Mouse (Mus musculus) frontal cortex, postnatal 14 days (tissue): ENCODE data around the gene Gpkow.
A peak's percentile ranks its signal among the peaks of the same experiment; 100 is the strongest.
"Not testable (repeated sequence)": the region's sequence is repeated elsewhere in the genome, so short reads cannot be mapped to it uniquely, and the experiment has no call there.

Experiments used
- DNase-seq, 2 experiments: peaks; one replicate each; pipeline ENCODE4 v3.0.0; 2022; ENCODE audit warnings: low spot score in 2 of 2

Gene Gpkow

DNA sequence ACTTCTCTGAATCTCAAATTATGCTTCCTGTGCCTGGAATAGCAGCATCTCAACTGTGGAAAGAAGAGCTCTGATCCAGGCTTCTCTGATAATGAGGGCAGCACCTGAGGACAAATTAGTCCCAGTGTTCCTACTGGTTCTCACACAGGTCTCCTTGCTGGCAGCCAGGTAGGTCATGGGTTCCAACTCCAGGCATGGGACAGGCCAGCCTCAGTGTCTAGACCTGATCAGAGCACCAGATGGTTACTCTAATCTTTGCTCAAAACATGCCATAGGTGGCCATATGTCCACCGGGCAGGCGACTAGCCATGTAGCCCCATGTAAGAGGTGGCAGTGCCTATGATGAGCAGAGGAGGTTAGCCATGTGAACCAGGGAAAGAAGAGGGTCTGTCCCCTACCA lies 8.6 kb upstream of the Gpkow start:
- DNase-seq = no peak

- no peak for DNase-seq
Measured at GRCm38 (mm10) chrX:7690486-7690885, 6.4 kb upstream of the Gpkow start.

DNA sequence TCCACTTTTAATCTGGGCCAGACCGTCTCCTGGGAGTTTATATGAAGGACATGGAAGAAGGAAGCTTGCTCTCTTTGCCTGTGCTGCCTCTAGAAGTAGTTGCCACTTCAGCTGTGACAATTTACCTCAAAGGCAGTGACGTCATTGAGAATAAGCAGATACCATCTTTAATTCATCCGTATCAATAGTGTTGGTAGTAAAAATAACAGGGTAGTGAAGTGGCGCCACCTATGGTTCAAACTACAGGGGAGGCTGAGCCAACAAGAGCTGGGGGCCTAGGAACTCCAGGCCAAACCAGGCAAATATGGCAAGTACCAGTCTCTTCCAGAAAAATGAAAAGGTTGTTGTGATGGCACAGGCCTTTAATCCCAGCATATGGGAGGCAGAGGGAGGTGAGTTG lies 4.1 kb upstream of the Gpkow start:
- no peak for DNase-seq

DNA sequence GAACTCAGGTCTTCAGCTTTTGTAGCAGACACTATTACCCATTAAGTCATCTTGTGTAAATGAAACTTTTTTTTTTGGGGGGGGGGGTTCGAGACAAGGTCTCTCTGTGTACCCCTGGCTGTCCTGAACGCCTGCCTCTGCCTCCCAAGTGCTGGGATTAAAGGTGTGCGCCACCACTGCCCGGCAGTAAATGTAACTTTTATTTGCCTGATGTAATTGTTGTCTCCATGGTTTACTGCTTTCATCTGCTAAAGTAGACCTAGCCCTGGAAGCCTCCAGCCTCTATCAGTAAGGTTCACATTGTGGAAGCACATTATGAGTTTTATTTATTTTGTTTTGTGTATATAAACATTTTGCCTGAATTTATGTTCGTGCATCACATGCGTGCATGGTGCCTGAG lies 411 bp upstream of the Gpkow start:
- no peak for DNase-seq

- DNase-seq = not testable (repeated sequence)
Measured at GRCm38 (mm10) chrX:7713764-7714134, 16.8 kb downstream of the Gpkow start.

DNA sequence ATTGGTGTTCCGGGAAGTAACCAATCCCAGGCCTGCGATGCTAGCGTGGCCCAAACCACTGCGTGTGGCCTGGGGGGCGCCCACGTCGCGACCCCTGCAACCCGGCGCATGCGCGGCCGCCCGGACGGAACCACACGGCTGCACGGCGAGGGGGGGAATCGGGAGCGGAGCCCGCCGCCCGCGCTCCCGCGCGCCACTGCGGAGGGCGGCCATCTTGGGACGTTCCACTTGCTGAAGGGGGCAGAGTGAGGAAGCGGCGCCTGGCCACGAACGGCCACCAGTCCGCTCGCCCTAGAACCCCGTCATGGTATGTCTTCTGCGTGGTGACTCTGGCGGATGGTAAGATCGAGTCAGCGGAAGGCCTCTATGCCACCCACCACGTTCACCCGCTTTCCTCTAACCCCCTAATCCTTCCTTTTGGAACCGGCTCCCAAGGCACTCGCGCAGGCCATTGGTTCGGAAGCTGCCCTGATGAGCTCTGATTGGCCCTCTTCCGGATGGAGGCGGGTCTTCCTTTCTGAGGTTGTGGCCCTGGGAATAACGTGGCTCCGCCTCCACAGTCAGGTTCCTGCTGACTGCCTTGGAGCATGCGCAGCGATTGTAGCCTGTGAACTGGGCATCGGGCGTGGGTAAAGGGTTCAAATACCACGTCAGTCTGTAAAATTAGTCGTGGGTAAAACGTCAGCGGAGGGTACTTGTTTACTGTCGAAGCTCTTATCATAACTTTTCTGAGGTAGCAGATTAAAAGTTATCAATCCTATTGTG lies 17.4 kb downstream of the Gpkow start, which contains the start of gene Wdr45:
Gene Wdr45, plus strand, starts transcription at position 199 of the 765 bp plus-strand sequence.
- peak; percentile 88 to 93 for DNase-seq

DNA sequence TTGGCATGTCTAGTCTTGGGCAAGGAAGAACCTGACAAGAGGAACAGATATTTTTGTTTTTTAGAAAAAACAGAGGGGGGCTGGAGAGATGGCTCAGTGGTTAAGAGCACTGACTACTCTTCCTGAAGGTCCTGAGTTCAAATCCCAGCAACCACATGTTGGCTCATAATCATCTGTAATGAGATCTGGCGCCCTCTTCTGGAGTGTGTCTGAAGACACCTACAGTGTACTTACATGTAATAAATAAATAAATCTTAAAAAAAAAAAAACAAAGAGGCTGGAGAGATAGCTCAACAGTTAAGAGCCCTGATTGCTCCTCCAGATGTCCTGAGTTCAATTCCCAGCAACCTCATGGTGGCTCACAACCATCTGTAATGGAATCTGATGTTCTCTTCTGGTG lies 19.1 kb downstream of the Gpkow start:
- not testable (repeated sequence) for DNase-seq

GRCm38 (mm10) chrX:7721514-7722281 lies 24.8 kb downstream of the Gpkow start, which contains the start of gene Gm45208:
Gene Gm45208 (plus strand): TSS chrX:7722245.
- peak; percentile 31 to 46 for DNase-seq

GRCm38 (mm10) chrX:7722282-7722611 lies 25.3 kb downstream of the Gpkow start:
- no peak for DNase-seq

- no peak for DNase-seq
Measured at GRCm38 (mm10) chrX:7722691-7723090, 25.8 kb downstream of the Gpkow start.

DNA sequence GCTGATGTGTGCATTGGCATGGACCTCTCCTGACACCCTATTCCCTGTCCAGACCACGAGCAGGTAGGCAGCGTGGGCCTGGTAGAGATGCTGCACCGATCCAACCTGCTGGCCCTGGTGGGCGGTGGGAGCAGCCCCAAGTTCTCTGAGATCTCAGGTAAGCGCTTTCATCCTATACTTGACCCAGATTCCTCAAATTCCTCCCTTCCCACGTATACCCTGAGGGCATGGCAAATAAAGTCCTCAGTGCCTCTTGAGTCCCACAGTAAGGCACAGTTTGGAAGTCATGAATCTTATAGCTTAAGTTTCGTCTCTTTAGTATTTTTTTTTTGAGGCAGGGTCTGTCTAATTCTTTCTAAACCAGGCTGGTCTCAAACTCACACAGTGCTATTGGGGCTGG lies 27.2 kb downstream of the Gpkow start:
- DNase-seq = no peak

- no peak for DNase-seq
Measured at GRCm38 (mm10) chrX:7725841-7726240, 28.9 kb downstream of the Gpkow start.

DNA sequence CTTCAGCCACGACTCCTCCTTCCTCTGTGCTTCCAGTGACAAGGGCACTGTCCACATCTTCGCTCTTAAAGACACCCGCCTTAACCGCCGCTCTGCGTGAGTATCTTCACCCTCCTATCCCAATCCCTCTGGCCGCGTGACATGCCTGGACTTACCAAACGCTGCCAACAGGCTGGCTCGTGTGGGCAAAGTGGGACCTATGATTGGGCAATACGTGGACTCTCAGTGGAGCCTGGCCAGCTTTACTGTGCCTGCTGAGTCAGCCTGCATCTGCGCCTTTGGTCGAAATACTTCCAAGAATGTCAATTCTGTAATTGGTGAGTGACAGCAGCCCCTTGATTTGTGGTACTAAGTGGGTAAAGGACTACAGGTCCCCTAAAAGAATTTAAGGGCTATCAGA lies 30.2 kb downstream of the Gpkow start:
- no peak for DNase-seq

- DNase-seq = peak; percentile 76
Measured at GRCm38 (mm10) chrX:7728215-7728921, 31.4 kb downstream of the Gpkow start, which contains the start of gene Praf2. Gene Praf2 (plus strand): TSS chrX:7728439.

- DNase-seq = no peak
Measured at GRCm38 (mm10) chrX:7728922-7729265, 32.0 kb downstream of the Gpkow start.

- peak in 1 of 2 experiments; percentile 45 for DNase-seq
Measured at GRCm38 (mm10) chrX:7733571-7734156, 36.7 kb downstream of the Gpkow start.

DNA sequence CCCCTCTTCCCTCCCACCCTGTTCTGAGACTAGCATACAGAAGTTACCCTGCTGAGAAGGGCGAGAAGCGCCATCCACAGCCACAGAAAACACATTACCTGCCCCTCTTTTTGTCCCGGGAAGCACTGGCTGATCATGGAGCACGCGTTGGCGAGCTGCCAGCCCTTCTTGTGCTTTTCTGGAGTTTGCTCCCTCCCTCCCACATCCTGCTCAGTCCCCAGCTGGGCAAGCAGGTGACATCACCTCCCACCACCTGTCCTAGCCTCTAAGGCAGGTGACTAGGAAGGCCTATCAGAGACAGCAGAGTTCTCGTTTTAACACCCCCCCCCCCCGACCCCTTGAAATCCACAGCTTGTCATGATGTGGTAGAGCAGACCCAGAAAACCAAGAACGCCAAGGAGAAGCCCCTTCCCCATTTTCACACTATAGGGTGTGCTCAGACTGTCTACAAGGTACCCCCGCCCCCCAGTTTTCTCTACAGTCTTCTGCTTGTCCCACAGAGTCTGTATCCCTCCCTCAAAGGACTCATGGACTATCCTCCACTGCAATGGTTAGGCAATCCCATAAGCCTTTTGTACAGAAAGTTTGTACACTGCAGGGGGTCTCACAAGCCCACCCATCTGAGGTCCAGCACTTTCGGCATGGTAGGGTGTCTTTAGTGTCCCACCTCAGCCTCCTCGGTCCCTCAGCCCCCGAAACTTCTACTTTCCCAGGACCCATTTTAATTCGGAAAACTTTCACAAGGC lies 42.6 kb downstream of the Gpkow start:
- no peak for DNase-seq

- no peak for DNase-seq
Measured at GRCm38 (mm10) chrX:7740082-7740819, 43.3 kb downstream of the Gpkow start.

DNA sequence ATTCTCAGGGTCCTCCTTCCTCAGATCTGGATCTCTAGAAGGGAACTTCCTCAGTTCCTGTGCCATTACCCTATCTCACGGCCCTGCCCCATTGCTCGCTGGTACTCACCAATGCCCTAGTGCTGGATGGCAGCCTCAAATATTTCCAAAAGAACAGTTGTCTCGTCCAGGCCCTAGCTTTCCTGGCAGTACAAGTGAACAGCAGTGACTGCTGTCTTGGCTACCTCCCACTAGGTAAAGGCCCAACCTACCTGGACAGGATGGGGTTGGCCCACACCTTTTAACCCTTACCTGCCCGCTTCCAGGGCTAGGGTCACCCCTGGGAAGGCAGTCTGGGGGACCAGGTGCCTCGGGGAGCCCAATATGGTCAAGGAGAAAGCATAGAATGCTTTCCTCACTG lies 44.2 kb downstream of the Gpkow start:
- no peak for DNase-seq

DNA sequence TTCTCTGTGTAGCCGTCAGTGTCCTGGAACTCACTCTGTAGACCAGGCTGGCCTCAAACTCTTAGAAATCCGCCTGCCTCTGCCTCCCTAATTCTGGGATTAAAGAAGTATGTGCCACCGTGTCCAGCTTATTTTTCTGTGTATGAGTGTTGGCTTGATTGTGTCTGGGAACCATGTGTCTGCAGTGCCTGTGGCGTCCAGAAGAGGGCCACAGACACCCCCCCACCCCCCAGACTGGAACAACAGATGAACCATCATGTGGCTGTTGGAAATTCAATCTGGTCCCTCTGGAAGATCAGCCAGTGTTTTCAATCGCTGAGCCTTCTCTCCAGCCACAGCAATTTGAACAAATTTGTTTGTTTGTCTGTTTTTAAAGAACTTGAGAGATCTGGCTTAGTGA lies 46.5 kb downstream of the Gpkow start:
- no peak for DNase-seq

- DNase-seq = no peak
Measured at GRCm38 (mm10) chrX:7744940-7745339, 48.0 kb downstream of the Gpkow start.
